ENCODE assay signal across 8 mouse cellular contexts in genomic region chr9:78107912-78108795, GRCm38 (mm10). TPM values are rescaled to one million over a fixed set of nuclear protein-coding genes. Genes with fewer than 3 reads are reported as not detected.
A peak's percentile ranks its signal among the peaks of the same experiment; 100 is the strongest.
DNase-seq lines count a peak whose midpoint lies in the region; ATAC-seq and TF ChIP-seq lines count a peak whose summit lies in the region.

No protein-coding gene starts in this region.

- H3K9me3 ChIP-seq in heart, embryonic 14.5 days (ENCODE audit: control insufficient read depth, low read length): no peaks in the 10 kb centered on the region
- no peaks in the 10 kb centered on the region for H3K9me3 ChIP-seq in liver, embryonic 16.5 days (replicated peaks; ENCODE audit: control insufficient read depth, low read length)
- no peaks in the 10 kb centered on the region for H3K9me3 ChIP-seq in neural tube, embryonic 12.5 days
- no peaks in the 10 kb centered on the region for H3K9me3 ChIP-seq in stomach, postnatal 0 days (ENCODE audit: control insufficient read depth, low read length)

- TF ChIP-seq EP300 in stomach, postnatal 0 days (optimal IDR thresholded peaks at IDR 0.05): no peak

- H3K4me2 ChIP-seq in heart, embryonic 14.5 days (ENCODE audit: low read length): peak overlapping the region; percentile 83
- H3K4me2 ChIP-seq in liver, embryonic 16.5 days (ENCODE audit: low read depth, low read length): peak overlapping the region; percentile 95
- peak overlapping the region; percentile 88 for H3K4me2 ChIP-seq in neural tube, embryonic 12.5 days (replicated peaks)
- H3K4me2 ChIP-seq in stomach, postnatal 0 days (replicated peaks; ENCODE audit: low read depth): peak overlapping the region; percentile 88

- no peak for TF ChIP-seq CTCF in stomach, postnatal 0 days (IDR thresholded peaks at IDR 0.05; ENCODE audit: low read depth)

- DNase-seq in CD8-positive naive resting alpha-beta T cell, adult 2 months (ENCODE audit: low read depth in 2 of 2, low spot score in 2 of 2): peak; percentile 66 to 67
- DNase-seq in c-Kit-negative CD71-positive TER-119-positive erythroid progenitor cells, embryonic 14.5 days (ENCODE audit: low read depth, low spot score): peak; percentile 82
- DNase-seq in fibroblast of lung, adult 2 months (ENCODE audit: low read depth): peak; percentile 47
- peak; percentile 77 to 88 for DNase-seq in kidney, postnatal 25 days
- peak; percentile 79 for DNase-seq in stomach, postnatal 0 days (ENCODE audit: low spot score)

- peak; percentile 72 for ATAC-seq in heart, embryonic 14.5 days (ENCODE audit: insufficient number of reproducible peaks, insufficient read depth, low FRiP score, low read depth)
- peak; percentile 76 for ATAC-seq in liver, embryonic 16.5 days (ENCODE audit: low read depth)
- peak; percentile 88 for ATAC-seq in neural tube, embryonic 12.5 days (ENCODE audit: low FRiP score, low read depth)
- ATAC-seq in stomach, postnatal 0 days (ENCODE audit: low FRiP score, low TSS enrichment): peak; percentile 66

- peaks cover 25% of the 10 kb centered on the region for H3K36me3 ChIP-seq in heart, embryonic 14.5 days (ENCODE audit: control insufficient read depth, insufficient read depth, low read length)
- H3K36me3 ChIP-seq in liver, embryonic 16.5 days (ENCODE audit: control insufficient read depth, insufficient read depth): peaks cover 14% of the 10 kb centered on the region
- H3K36me3 ChIP-seq in neural tube, embryonic 12.5 days: no peaks in the 10 kb centered on the region; the same call in 1 of the 2 replicates
- H3K36me3 ChIP-seq in stomach, postnatal 0 days (ENCODE audit: control insufficient read depth, insufficient read depth, low read length): no peaks in the 10 kb centered on the region

- under 1% methylated on average over 88 of the region's 88 CpGs for WGBS in heart, embryonic 14.5 days
- under 1% methylated on average over 88 of the region's 88 CpGs for WGBS in liver, embryonic 16.5 days (ENCODE audit: insufficient replicate concordance)
- WGBS in neural tube, embryonic 12.5 days: under 1% methylated on average over 88 of the region's 88 CpGs
- under 1% methylated on average over 87 of the region's 88 CpGs for WGBS in stomach, postnatal 0 days

- peak overlapping the region; percentile 96 for H3K9ac ChIP-seq in heart, embryonic 14.5 days (ENCODE audit: low read length)
- H3K9ac ChIP-seq in liver, embryonic 16.5 days (ENCODE audit: low read depth, low read length): peak overlapping the region; percentile 100
- H3K9ac ChIP-seq in neural tube, embryonic 12.5 days: peak overlapping the region; percentile 90
- H3K9ac ChIP-seq in stomach, postnatal 0 days (ENCODE audit: low read length): peak overlapping the region; percentile 93

- H3K4me1 ChIP-seq in heart, embryonic 14.5 days (ENCODE audit: control insufficient read depth in 2 of 2, insufficient read depth in 2 of 2, low read length in 2 of 2): peaks cover 4 to 19% of the 10 kb centered on the region in 2 experiments; a peak in 3 of 4 replicates
- peaks cover 43% of the 10 kb centered on the region for H3K4me1 ChIP-seq in liver, embryonic 16.5 days (ENCODE audit: control insufficient read depth, low read depth, low read length)
- peaks cover 8% of the 10 kb centered on the region; the same call in 1 of the 2 replicates for H3K4me1 ChIP-seq in neural tube, embryonic 12.5 days
- H3K4me1 ChIP-seq in stomach, postnatal 0 days (replicated peaks; ENCODE audit: control insufficient read depth, insufficient read depth): no peaks in the 10 kb centered on the region

- peak overlapping the region; percentile 85 to 97 for H3K27ac ChIP-seq in heart, embryonic 14.5 days (replicated peaks in 1 of 2; ENCODE audit: control insufficient read depth in 1 of 2, insufficient read depth in 1 of 2, low read depth in 2 of 2, low read length in 2 of 2)
- peak overlapping the region; percentile 99 for H3K27ac ChIP-seq in liver, embryonic 16.5 days (ENCODE audit: low read length)
- H3K27ac ChIP-seq in neural tube, embryonic 12.5 days: peak overlapping the region; percentile 72
- peak overlapping the region; percentile 97 for H3K27ac ChIP-seq in stomach, postnatal 0 days (replicated peaks)

- no peaks in the 10 kb centered on the region for H3K27me3 ChIP-seq in heart, embryonic 14.5 days (ENCODE audit: control insufficient read depth, insufficient read depth, low read length)
- no peaks in the 10 kb centered on the region for H3K27me3 ChIP-seq in liver, embryonic 16.5 days (ENCODE audit: control insufficient read depth, insufficient read depth, low read depth, low read length)
- H3K27me3 ChIP-seq in neural tube, embryonic 12.5 days (replicated peaks): no peaks in the 10 kb centered on the region
- H3K27me3 ChIP-seq in stomach, postnatal 0 days (ENCODE audit: control insufficient read depth, insufficient read depth, low read length): no peaks in the 10 kb centered on the region

- peak overlapping the region; percentile 75 to 95 for H3K4me3 ChIP-seq in heart, embryonic 14.5 days (ENCODE audit: control insufficient read depth in 1 of 2, insufficient read depth in 1 of 2, low read depth in 1 of 2, low read length in 2 of 2)
- H3K4me3 ChIP-seq in liver, embryonic 16.5 days (ENCODE audit: low read depth, low read length): peak overlapping the region; percentile 97
- H3K4me3 ChIP-seq in neural tube, embryonic 12.5 days: peak overlapping the region; percentile 82
- peak overlapping the region; percentile 89 for H3K4me3 ChIP-seq in stomach, postnatal 0 days (ENCODE audit: low read depth, low read length)

RNA-seq across cellular contexts. Expression of gene Fbxo9, which starts 0.7 kb away (rescaled TPM):
- 49.8 and 51.3 TPM in 2 replicates for polyA plus RNA-seq in heart, embryonic 14.5 days (2014; fragmentation: Nextera tagmentation; extraction: Ambion mirVana)
- polyA plus RNA-seq in liver, embryonic 16.5 days (2015; fragmentation: Nextera tagmentation; extraction: Ambion mirVana): 65.3 and 66.2 TPM in 2 replicates
- 48.0 and 53.4 TPM in 2 replicates for polyA plus RNA-seq in neural tube, embryonic 12.5 days (2016; fragmentation: Nextera tagmentation; extraction: Ambion mirVana)
- 41.0 and 44.5 TPM in 2 replicates for polyA plus RNA-seq in stomach, postnatal 0 days (2015; fragmentation: Nextera tagmentation; extraction: Ambion mirVana)

RNA-seq across cellular contexts. Expression of gene Ick, which starts 0.8 kb away (rescaled TPM):
- polyA plus RNA-seq in heart, embryonic 14.5 days (2014; fragmentation: Nextera tagmentation; extraction: Ambion mirVana): 16.0 and 16.6 TPM in 2 replicates
- 4.6 and 5.5 TPM in 2 replicates for polyA plus RNA-seq in liver, embryonic 16.5 days (2015; fragmentation: Nextera tagmentation; extraction: Ambion mirVana)
- polyA plus RNA-seq in neural tube, embryonic 12.5 days (2016; fragmentation: Nextera tagmentation; extraction: Ambion mirVana): 37.2 and 39.7 TPM in 2 replicates
- polyA plus RNA-seq in stomach, postnatal 0 days (2015; fragmentation: Nextera tagmentation; extraction: Ambion mirVana): 28.5 and 31.3 TPM in 2 replicates

RNA-seq across cellular contexts. Expression of gene Gcm1, which starts 56.4 kb away (rescaled TPM):
- polyA plus RNA-seq in heart, embryonic 14.5 days (2014; fragmentation: Nextera tagmentation; extraction: Ambion mirVana): not detected in 2 replicates
- polyA plus RNA-seq in liver, embryonic 16.5 days (2015; fragmentation: Nextera tagmentation; extraction: Ambion mirVana): not detected in 2 replicates
- not detected in 2 replicates for polyA plus RNA-seq in neural tube, embryonic 12.5 days (2016; fragmentation: Nextera tagmentation; extraction: Ambion mirVana)
- polyA plus RNA-seq in stomach, postnatal 0 days (2015; fragmentation: Nextera tagmentation; extraction: Ambion mirVana): not detected in 2 replicates

Comparison
In these comparisons a context has a peak if more than half of its experiments do, and no peak if none do; other contexts are left out.
1. Peak in every context shown above with its lines: DNase-seq, ATAC-seq, H3K4me3 ChIP-seq and H3K27ac ChIP-seq.